Mouse (Mus musculus): ENCODE measurements at regions not wholly inside any gene's neighbourhood (a gene's known extent, or its start where the extent isn't known, plus 50 kb on each side); places are given as distances from the start of the nearest gene placed in this dataset.

- TF ChIP-seq EP300 (IDR thresholded peaks at IDR 0.05) = no peak
- no peak for TF ChIP-seq CTCF (IDR thresholded peaks at IDR 0.05)
Observed at GRCm38 (mm10) chr14:99369366-99369765, 70.9 kb downstream of the Klf5 start.

Measured in lung, postnatal 0 days (tissue).